Mouse (Mus musculus) cerebellum, adult 2 months (tissue): ENCODE measurements around the gene Chrm5.

Source experiments
- CTCF ChIP-seq: fragments of 200-500 bp; IDR thresholded peaks from 2 replicates; pipeline ENCODE4 v1.5.1; 2011; ENCODE audit warnings: low read depth, mild to moderate bottlenecking, control low read depth, low read length, moderate library complexity, borderline replicate concordance; ENCODE audit not compliant: insufficient read depth
- POLR2A ChIP-seq: fragments of 200-500 bp; IDR thresholded peaks from 2 replicates; pipeline ENCODE4 v1.6.1; 2011; ENCODE audit warnings: low read length, control low read depth, borderline replicate concordance; ENCODE audit not compliant: insufficient read depth

- TF ChIP-seq CTCF: no peak
- TF ChIP-seq POLR2A: no peak
These were observed 11.0 kb downstream of the Chrm5 start for GRCm38 (mm10) chr2:112469542-112469941.
